Mouse (Mus musculus) left cerebral cortex, postnatal 10 days (tissue): ENCODE data around the gene Rars. TPM values are rescaled to one million over a fixed set of nuclear protein-coding genes. Genes with fewer than 3 reads are reported as not detected.
"Not testable (repeated sequence)": the region's sequence is repeated elsewhere in the genome, so short reads cannot be mapped to it uniquely, and the experiment has no call there.

Experiments
- DNase-seq, 2 experiments: peaks; one replicate each; pipeline ENCODE4 v3.0.0; 2021 to 2022; ENCODE audit warnings: low spot score in 2 of 2, mixed read lengths in 1 of 2; ENCODE audit errors: extremely low spot score in 1 of 2
- intact Hi-C: fragments of 180-260 bp; cut with DNase I; formaldehyde crosslinking; loops from one replicate; pipeline ENCODE4 v1.15.1; 2025
- total RNA-seq, 2 experiments: library from RNA; stranded (reverse); gene quantifications; 2 replicates each; pipeline ENCODE4 v1.2.3; 2021

The Rars gene
- total RNA-seq, 2 experiments from 2014 or later: 46.7 to 50.2 TPM

GRCm38 (mm10) chr11:35840806-35841205 is 6.5 kb upstream of the Rars start:
- DNase-seq, intact Hi-C loops: not testable (repeated sequence)

DNA sequence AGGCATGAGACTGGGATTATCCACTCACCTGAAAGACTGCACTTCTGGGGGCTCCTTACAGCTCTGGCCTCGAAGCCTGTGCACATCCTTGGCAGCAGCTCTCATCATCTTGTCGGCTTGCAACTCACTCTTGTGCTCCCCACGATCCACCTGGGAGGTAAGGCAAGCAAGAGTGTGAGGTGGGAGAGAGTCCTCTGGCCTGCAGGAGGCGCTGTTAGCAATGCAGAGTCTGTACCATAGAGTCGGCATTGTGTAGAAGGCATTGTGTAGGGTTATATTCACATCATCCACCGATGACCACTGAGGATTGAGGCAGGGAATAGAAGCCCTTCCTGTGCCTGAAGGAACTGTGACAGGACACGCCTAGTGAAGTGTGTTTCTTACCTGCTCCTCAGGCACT is 6.0 kb upstream of the Rars start:
- DNase-seq: no peak
- intact Hi-C loops: no loop called here

GRCm38 (mm10) chr11:35838345-35839338 is 4.3 kb upstream of the Rars start:
- intact Hi-C loops: loop anchor here (5.0 kb wide), 1 partner anchor 164 kb away; no protein-coding TSS in a partner anchor
- peak; percentile 47 to 94 for DNase-seq

- DNase-seq: no peak
- intact Hi-C loops: loop anchor here (5.0 kb wide), 1 partner anchor 165 kb away; no protein-coding TSS in a partner anchor
Measured at GRCm38 (mm10) chr11:35837156-35838126, 3.1 kb upstream of the Rars start.

GRCm38 (mm10) chr11:35833270-35833669 is 1.0 kb downstream of the Rars start:
- intact Hi-C loops: no loop called here
- no peak for DNase-seq

GRCm38 (mm10) chr11:35832139-35832538 is 2.2 kb downstream of the Rars start:
- peak in 1 of 2 experiments; percentile 28 for DNase-seq
- intact Hi-C loops: no loop called here

DNA sequence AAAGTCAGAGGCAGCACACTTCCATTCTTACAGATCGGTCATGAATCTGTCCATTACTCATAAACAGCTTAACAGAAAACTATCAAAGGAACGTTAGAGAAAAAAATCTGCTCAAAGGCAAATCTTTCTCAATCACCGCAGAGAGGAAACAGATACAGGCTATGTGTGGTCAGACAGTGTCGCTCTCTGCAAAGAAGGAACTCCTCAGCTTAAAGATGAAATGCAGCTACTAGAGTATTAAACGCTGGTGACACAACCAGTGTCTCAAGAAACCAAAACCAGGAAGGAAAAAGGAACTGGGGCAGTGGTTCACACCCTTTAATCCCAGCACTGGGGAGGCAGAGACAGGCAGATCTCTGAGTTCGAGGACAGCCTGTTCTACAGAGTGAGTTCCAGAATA is 6.6 kb downstream of the Rars start:
- no peak for DNase-seq
- intact Hi-C loops: no loop called here

GRCm38 (mm10) chr11:35816316-35816715 is 18.0 kb downstream of the Rars start:
- intact Hi-C loops: no loop called here

GRCm38 (mm10) chr11:35811458-35811857 is 22.8 kb downstream of the Rars start:
- intact Hi-C loops: no loop called here

More at GRCm38 (mm10) chr11:35816316-35816715, 18.0 kb downstream of the Rars start:
- no peak for DNase-seq

DNA sequence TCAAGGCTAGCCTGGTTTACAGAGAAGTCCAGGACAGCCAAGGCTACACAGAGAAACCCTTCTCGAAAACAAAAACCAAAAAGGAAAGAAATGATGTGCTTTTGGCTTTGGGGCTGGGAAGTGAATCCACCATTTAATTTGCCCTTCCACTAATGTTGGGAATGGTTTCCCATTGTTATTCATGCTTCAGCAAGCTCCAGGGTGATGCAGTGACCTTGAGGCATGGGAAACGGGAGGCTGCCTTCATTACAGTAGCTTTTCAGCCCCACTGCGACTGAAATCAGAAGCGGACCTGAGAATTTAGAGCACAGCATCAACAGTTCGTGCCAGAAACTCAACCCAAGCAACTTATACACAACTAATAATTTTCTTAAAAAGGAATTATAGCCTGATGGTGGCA is 33.0 kb downstream of the Rars start:
- intact Hi-C loops: no loop called here
- no peak for DNase-seq

More at GRCm38 (mm10) chr11:35811458-35811857, 22.8 kb downstream of the Rars start:
- no peak for DNase-seq

GRCm38 (mm10) chr11:35798874-35799273 is 35.4 kb downstream of the Rars start, which contains the start of gene Fbll1:
Gene Fbll1 (minus strand): TSS chr11:35798884.
- peak in 1 of 2 experiments; percentile 49 for DNase-seq
- intact Hi-C loops: no loop called here

DNA sequence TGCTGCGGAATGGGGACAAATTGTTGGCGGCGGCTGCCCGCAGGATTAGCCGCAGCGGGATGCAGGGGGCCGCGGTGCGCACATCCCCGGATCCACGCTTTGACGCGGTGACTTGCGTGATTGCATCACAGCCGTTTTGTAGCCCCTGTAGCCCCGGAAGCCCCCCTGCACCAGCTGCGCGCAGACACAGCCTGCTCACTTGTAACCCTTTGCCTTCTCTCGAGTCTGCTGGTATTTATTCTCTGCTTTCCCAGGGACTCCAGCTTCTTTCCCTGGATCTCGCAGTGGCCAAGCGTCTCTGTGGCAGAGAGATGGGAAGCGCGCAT is 35.8 kb downstream of the Rars start:
- DNase-seq: peak; percentile 74 to 81

DNA sequence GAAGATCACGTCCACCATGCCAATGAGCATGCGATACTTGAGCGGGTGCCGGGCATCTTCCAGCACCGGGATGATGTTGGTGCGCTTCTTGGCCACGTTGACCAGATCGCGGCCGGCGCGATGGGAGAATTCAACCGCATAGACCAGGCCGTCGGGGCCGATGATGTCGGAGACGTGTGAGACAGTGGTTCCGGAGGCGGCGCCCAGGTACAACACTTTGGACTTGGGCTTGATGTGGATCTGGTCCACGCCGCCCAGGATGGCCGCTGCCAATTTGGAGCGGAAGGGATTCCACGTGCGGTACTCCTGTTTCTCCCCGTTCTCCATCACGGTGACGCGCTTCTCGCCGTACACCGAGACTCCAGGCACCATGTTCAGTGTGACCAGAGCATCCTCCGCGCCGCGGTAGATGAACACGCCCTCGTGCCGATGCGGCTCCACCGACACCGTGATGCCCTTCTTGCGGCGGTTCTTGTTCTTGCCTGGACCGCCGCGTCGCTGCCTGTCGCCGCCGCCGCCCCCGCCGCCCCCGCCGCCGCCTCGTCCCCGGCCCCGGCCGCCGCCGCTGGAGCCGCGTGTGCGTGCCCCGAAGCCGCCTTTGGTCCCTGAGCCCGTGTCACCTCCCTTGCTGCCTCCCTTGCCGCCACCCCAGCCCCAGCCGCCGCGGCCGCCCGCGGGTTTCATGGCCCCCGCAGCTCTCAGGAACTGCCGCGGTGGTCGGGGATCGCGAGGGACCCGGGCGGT is 36.4 kb downstream of the Rars start:
- peak; percentile 15 to 51 for DNase-seq
- intact Hi-C loops: no loop called here

More for the DNA sequence above, 35.8 kb downstream of the Rars start:
- intact Hi-C loops: no loop called here

GRCm38 (mm10) chr11:35792800-35793199 is 41.5 kb downstream of the Rars start:
- DNase-seq, intact Hi-C loops: not testable (repeated sequence)

- intact Hi-C loops: loop anchor here (5.0 kb wide), 1 partner anchor 34 kb away; no protein-coding TSS in a partner anchor
- DNase-seq: no peak
Measured at GRCm38 (mm10) chr11:35788443-35788842, 45.9 kb downstream of the Rars start.

DNA sequence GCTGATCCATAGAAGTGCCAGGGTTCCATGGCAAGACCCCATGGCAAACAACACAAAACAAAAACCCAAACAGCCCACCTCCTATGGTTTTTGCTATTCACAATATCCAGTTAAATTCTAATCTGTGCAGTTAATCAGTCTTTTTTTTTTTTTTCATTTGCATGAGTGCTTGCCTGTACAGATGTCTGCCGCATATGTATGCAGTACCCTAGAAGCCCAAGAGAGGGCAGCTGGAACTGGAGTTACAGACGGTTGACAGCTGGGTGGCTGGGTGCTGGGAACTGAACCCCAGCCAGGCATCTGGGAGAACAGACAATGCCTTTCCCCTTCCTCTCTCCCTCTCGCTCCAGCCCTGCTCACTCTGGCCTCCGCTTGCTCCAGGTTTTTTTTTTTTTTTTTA is 49.8 kb downstream of the Rars start:
- no peak for DNase-seq
- intact Hi-C loops: no loop called here

DNA sequence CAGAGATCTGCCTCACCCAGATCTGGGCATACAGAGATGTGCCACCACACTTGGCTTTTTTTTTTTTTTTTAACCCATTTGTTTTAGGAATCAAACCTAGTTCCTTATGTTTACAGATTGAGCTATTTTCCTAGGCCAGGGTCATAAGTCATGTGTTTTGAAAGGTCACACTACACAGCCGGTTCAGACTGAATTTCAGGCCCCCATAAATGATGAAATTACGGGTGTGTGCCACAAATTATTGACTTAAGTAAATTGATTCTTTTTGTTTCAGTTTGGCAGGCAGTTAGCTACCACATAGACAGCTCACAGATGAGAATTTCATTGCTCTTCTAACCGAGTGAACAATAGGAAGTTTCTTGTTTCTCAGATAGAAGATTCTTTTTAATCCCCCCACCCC is 50.3 kb downstream of the Rars start:
- no peak for DNase-seq

DNA sequence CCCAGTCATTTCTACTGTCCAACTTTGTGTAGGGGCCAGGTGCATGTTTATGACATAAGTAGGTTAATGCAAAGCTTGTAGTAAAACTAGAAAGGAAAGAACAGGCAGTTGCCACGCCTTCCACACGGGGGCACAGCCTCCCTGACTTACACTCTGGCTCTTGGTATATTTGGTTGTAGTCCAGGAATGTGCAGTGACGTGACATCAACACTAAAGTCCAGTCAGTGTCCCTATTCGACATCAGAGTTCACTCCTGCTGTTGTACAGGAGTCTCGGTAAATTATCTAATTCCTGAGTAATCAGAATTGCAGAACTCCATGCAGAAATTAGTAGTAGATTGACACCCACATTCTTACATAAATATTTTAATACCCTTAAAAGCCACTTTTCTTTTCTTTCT is 51.3 kb downstream of the Rars start:
- intact Hi-C loops: no loop called here
- DNase-seq: no peak

More for the DNA sequence above, 50.3 kb downstream of the Rars start:
- intact Hi-C loops: no loop called here
